Mouse (Mus musculus) cortical plate, adult 2 months (tissue): ENCODE data around the gene Dtd1.

Experiments used
- CTCF ChIP-seq: fragments of 200-500 bp; IDR thresholded peaks from 2 replicates; pipeline ENCODE4 v1.5.1; 2011; ENCODE audit warnings: mild to moderate bottlenecking, control low read depth, low read length; ENCODE audit not compliant: insufficient read depth; ENCODE audit errors: extremely low read depth
- POLR2A ChIP-seq: fragments of 200-500 bp; IDR thresholded peaks from 2 replicates; pipeline ENCODE4 v1.6.1; 2011; ENCODE audit warnings: mild to moderate bottlenecking, low read length, control low read depth; ENCODE audit not compliant: insufficient read depth; ENCODE audit errors: extremely low read depth

- TF ChIP-seq POLR2A (no peak), CTCF (no peak)
Observed at GRCm38 (mm10) chr2:144720407-144720959, 120.8 kb downstream of the Dtd1 start.
